ENCODE assay signal across 9 mouse cellular contexts in the genomic region with DNA sequence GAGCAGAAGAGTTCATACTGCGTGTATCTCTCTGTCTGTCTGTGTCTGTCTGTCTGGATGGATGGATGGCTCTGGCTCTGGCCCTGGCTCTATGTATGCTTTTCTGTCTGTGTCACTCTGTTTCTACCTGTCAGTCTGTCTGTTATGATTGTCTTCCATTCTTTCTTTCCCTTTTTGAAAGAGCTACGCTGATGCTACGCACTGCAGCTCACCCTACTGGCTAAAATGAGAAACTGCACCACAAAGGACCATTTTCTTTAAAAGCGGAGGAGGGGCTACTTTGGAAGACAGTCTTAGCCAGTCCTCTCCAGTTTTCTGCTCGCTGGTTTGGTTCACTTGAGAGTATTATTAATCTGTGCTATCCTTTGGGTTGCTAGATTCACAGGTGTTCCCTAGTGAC.
DNase-seq lines count a peak whose midpoint lies in the region; ATAC-seq and TF ChIP-seq lines count a peak whose summit lies in the region.
"Had no signal": no experiment of that assay in that cellular context is flagged by ENCODE, and none has a peak within 500 bp of the region (broad histone marks: within the 10 kb centered on the region; RNA-seq: fewer than 3 reads in every experiment).

No protein-coding gene starts in this region.

- ATAC-seq in liver, postnatal 0 days, result no peak

- 0 out of 2 replicates have a peak, but pooled peaks cover 5% of the 10 kb centered on the region for H3K27me3 ChIP-seq in liver, postnatal 0 days (ENCODE audit: insufficient read depth, low read length)

- no peaks in the 10 kb centered on the region for H3K36me3 ChIP-seq in liver, postnatal 0 days (replicated peaks; ENCODE audit: insufficient read depth, low read length)

- TF ChIP-seq EP300 in liver, postnatal 0 days (IDR thresholded peaks at IDR 0.05; ENCODE audit: low read depth), result no peak

- no peak overlapping the region for H3K27ac ChIP-seq in liver, postnatal 0 days (ENCODE audit: low read depth)

- TF ChIP-seq CTCF in liver, postnatal 0 days (IDR thresholded peaks at IDR 0.05; ENCODE audit: low read depth), result peak; percentile 85

- no peaks in the 10 kb centered on the region for H3K9me3 ChIP-seq in liver, postnatal 0 days (ENCODE audit: low read length)

- H3K9ac ChIP-seq in liver, postnatal 0 days (replicated peaks), result no peak overlapping the region

- H3K4me1 ChIP-seq in liver, postnatal 0 days (ENCODE audit: insufficient read depth), result no peaks in the 10 kb centered on the region
- H3K4me1 ChIP-seq: megakaryocyte, embryonic 14.5 days had no signal

- H3K4me2 ChIP-seq in liver, postnatal 0 days (ENCODE audit: low read depth, low read length), result no peak overlapping the region

- DNase-seq in adrenal gland, adult (ENCODE audit: inconsistent age in 2 of 2, low spot score in 1 of 2), result peak; percentile 36 to 84
- DNase-seq in adrenal gland, adult 8-10 months, result no peak
- DNase-seq in liver, postnatal 0 days, result no peak
- no peak for DNase-seq in liver
- DNase-seq in c-Kit-positive CD71-negative TER-119-negative erythroid progenitor cells, embryonic 14.5 days (ENCODE audit: low read depth), result peak; percentile 22
- DNase-seq in kidney, adult 18-20 months, result peak; percentile 32
- DNase-seq in lung, postnatal 14 days, result peak; percentile 46
- peak; percentile 25 to 30 for DNase-seq in thymus, postnatal 36 days

- no peak overlapping the region for H3K4me3 ChIP-seq in liver, postnatal 0 days (ENCODE audit: low read depth, low read length)
- H3K4me3 ChIP-seq: megakaryocyte, embryonic 14.5 days had no signal

- WGBS in liver, postnatal 0 days (ENCODE audit: insufficient replicate concordance), result 18% methylated on average over 5 of the region's 5 CpGs

Comparison
In these comparisons a context has a peak if more than half of its experiments do, and no peak if none do; other contexts are left out.
1. DNase-seq: peak in adrenal gland, adult (2 of 2), c-Kit-positive CD71-negative TER-119-negative erythroid progenitor cells, embryonic 14.5 days (single experiment), kidney, adult 18-20 months (single experiment), lung, postnatal 14 days (single experiment) and thymus, postnatal 36 days (2 of 2); none in adrenal gland, adult 8-10 months (single experiment), liver, postnatal 0 days (single experiment) and liver (single experiment).